Mouse (Mus musculus) layer of hippocampus, adult 2 months (tissue): ENCODE measurements around the gene Agfg2. TPM values are rescaled to one million over a fixed set of nuclear protein-coding genes. Genes with fewer than 3 reads are reported as not detected.
A peak's percentile ranks its signal among the peaks of the same experiment; 100 is the strongest.

Experiments used
- DNase-seq, 2 experiments: peaks; one replicate each; pipeline ENCODE4 v3.0.0; 2022; ENCODE audit warnings: low spot score in 2 of 2
- H3K27ac ChIP-seq: fragments of 200-600 bp; 2 replicates; pipeline ENCODE4 v1.8.1; 2022
- H3K4me3 ChIP-seq: fragments of 200-600 bp; 2 replicates; pipeline ENCODE4 v1.8.1; 2022; ENCODE audit warnings: mild to moderate bottlenecking
- CTCF ChIP-seq: fragments of 200-600 bp; conservative IDR thresholded peaks from 2 replicates; pipeline ENCODE4 v1.8.1; 2022; ENCODE audit warnings: antibody characterized with exemption, mild to moderate bottlenecking, moderate library complexity
- total RNA-seq, 2 experiments: library from RNA; stranded (reverse); gene quantifications; 2 replicates each; pipeline ENCODE4 v1.2.3; 2021

The Agfg2 gene
- total RNA-seq, 2 experiments from 2014 or later: 64.1 to 67.3 TPM

- DNase-seq: no peak
- no peak overlapping the region for H3K27ac ChIP-seq
- no peak for TF ChIP-seq CTCF
- no peak overlapping the region for H3K4me3 ChIP-seq
These were observed 15.3 kb upstream of the Agfg2 start for GRCm38 (mm10) chr5:137699850-137700249.

DNA sequence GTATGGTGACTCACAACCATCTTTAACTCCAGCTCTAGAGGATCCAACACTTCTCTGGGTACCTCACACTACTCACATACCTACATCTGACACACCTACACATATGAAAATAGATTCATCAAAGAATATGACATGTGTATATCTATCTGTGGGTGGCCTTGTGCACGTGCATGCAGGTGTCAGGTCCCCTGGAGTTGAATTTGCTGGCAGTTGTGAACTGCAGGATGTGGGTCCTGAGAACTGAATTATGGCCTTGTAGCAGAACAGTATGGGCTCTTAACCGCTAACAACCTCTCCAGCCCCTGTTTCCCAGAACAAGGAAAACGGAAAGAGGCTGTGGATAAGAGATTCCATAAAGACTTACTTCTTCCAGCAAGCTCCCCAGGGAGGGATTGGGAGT is 14.6 kb upstream of the Agfg2 start:
- TF ChIP-seq CTCF: no peak
- DNase-seq: no peak
- Histone ChIP-seq H3K27ac (no peak overlapping the region), H3K4me3 (no peak overlapping the region)

GRCm38 (mm10) chr5:137695930-137696329 is 11.4 kb upstream of the Agfg2 start:
- no peak for TF ChIP-seq CTCF
- no peak overlapping the region for H3K4me3 ChIP-seq
- H3K27ac ChIP-seq: no peak overlapping the region
- no peak for DNase-seq

- DNase-seq: no peak
- Histone ChIP-seq H3K4me3 (no peak overlapping the region), H3K27ac (no peak overlapping the region)
- no peak for TF ChIP-seq CTCF
These were observed 10.3 kb upstream of the Agfg2 start for GRCm38 (mm10) chr5:137694796-137695195.

DNA sequence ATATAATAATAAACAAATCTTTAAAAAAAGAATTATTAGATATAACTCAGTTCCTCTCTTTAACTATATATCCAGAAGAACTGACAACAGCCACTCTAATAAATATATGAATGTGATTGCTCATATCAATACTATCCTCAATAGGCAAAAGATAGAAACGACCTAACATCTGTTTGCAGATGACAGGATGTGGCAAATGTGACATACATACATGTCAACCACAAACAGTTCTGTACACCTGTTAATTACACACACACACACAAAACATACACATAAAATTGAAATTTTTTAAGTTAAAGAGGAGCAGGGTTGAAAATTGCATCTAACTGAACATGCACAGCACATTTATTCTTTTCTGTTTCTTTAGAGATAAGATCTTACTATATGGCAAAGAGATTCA is 7.4 kb upstream of the Agfg2 start:
- Histone ChIP-seq H3K27ac (no peak overlapping the region), H3K4me3 (no peak overlapping the region)
- DNase-seq: no peak
- TF ChIP-seq CTCF: no peak

DNA sequence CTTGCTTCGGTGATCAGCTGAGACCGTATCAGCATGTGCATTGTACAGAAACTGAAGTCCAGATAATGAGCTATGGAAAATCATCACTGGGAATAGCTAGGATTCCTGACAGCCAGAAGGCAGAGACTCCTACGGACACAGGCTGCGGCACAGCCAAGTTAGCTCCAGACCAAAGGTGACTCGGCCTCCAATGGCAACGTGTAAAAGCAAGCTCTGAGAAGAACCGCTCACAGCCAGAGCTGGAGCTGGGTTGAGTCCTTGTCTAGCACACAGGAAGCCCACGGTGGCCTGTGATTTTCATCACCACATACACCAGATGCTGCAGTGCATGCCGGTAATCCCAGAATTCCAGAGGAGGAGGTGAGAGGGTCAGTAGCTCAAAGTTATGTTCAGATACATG is 6.0 kb upstream of the Agfg2 start:
- DNase-seq: no peak
- no peak for TF ChIP-seq CTCF
- no peak overlapping the region for H3K27ac ChIP-seq
- H3K4me3 ChIP-seq: no peak overlapping the region

- DNase-seq: no peak
- no peak for TF ChIP-seq CTCF
- Histone ChIP-seq H3K4me3 (no peak overlapping the region), H3K27ac (no peak overlapping the region)
These were observed 5.4 kb upstream of the Agfg2 start for GRCm38 (mm10) chr5:137689974-137690373.

DNA sequence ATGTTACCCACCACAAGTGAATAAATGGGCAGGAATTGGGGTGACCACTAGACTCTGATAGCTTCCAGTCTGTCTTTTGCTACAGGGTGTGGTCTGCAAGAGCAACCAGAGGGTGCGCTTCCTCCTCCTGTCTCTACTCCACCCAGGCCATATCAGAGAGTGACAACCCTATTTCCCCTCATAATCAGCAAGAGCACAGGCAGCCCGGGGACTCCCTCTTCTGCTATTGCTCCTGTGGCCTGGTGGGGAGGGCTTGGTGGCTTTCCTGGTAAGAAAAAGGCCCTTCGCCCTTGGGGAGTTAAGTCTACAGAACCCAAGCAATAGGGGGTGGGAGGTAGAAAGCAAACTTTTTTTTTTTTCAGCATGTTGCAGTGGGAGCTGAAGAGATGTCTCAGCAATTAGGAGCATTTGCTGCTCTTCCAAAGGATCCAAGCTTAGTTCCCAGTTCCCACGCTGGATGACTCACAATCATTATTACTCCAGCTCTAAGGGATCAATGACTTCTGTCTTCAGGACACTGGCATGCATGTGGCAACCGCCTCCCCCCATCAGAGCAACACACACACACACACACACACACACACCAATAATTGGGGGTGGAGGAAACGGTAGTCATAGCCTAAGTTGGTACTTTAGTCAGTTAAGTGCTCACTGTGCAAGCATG is 1.7 kb upstream of the Agfg2 start:
- TF ChIP-seq CTCF: no peak
- Histone ChIP-seq H3K27ac (no peak overlapping the region), H3K4me3 (no peak overlapping the region)
- DNase-seq: no peak

DNA sequence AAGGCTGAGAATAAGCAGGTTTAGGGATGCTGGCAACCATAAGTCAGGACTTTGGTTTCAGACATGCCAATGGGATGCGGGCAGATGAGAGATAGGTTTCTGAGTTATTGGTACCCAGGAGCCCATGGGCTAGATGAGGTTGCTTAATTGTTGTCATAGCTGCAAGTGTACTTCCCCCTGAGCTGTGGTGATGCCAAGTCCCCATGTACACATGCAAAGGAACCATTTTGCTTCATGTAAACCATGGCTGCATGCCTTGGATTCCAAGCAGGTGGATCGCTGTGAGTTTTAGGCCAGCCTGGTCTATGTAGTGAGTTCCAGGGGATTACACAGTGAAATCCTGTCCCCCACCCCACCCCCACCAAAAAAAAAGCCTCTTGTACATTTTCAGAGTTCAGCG is 1.1 kb upstream of the Agfg2 start:
- DNase-seq: no peak
- no peak overlapping the region for H3K27ac ChIP-seq
- no peak overlapping the region for H3K4me3 ChIP-seq
- TF ChIP-seq CTCF: no peak

DNA sequence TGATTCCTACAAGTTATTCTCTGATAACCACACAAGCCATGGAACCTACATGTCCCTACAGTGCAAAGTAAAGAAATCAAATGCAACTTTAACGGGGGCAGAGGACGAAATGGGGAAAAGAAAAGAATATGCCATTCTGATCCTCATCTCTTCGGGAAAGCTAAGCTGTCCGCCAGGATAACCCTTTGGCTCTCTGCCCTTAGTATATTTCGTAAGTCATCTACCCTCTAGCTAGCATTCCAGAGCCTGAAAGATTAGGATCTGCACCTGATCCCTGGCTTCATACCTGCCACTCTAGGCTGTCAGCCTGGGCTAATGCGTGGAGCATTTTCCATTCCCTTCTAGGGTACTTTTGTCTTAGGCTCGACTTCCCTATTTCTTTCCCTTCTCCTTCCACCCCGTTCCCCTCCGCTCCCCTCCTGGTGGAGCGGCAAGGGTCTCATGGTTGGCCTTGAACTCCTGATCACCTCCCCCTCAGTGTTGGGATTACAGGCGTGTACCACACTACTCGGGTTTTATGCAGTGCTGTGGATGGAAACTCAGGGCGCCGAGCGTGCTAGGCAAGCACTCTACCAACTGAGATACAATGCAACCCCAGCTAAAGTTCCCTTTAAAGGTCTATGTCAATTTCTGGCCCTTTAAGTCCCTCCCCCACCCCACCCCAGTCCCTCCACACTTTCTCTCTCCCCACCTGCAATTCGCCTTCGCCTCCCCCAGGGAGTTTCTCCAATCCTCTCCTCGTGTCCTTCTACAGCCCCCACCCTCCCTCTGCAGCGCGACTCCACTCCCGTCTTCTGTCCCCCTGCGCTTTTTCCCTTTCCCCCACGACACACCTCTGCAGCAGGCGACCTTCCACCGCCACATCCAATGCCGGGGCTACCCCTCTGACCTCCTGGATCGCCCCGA is 885 bp downstream of the Agfg2 start:
- peak overlapping the region; percentile 93 for H3K27ac ChIP-seq
- no peak for DNase-seq
- TF ChIP-seq CTCF: no peak
- H3K4me3 ChIP-seq: peak overlapping the region; percentile 98

DNA sequence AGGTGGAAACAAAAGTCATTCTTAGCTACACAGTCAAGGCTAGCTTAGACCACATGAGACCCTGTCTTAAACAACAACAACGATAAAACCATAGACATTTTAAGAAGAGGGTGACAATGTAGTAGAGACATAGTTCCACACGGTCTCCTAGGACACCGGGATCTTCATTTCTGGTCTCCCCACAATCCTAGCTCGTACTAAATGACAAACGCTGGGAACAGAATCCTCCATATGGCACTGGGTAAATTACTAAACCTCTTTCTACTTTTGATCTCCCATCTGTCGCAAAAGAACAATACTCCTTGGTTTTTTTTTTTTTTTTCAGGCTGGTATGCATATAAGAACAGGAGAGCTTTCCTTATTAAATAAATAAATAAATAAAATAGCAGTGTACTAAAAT is 2.0 kb downstream of the Agfg2 start:
- Histone ChIP-seq H3K27ac (peak overlapping the region; percentile 93), H3K4me3 (peak overlapping the region; percentile 98)
- DNase-seq: no peak
- TF ChIP-seq CTCF: no peak

GRCm38 (mm10) chr5:137679726-137680125 is 4.8 kb downstream of the Agfg2 start:
- no peak for DNase-seq
- TF ChIP-seq CTCF: no peak
- Histone ChIP-seq H3K27ac (no peak overlapping the region), H3K4me3 (no peak overlapping the region)

DNA sequence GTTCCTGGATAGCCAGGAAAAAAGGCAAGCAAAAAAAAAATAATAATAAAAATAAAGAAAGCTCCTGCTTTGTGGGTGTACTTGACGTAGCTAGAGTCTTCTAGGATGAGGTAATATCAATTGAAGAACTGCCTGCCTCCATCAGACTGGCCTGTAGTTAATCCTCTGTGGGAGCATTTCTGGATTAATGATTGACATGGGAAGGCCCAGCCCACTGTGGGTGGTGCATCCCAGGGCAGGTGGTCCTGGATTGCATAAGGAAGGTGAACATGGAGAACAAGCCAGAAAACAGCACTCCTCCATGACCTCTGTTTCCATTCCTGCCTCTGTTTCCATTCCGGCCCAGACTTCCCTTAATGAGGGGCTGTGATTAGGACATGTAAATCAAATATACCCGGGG is 5.8 kb downstream of the Agfg2 start:
- no peak for TF ChIP-seq CTCF
- H3K4me3 ChIP-seq: no peak overlapping the region
- no peak for DNase-seq
- peak overlapping the region; percentile 57; the same call in 1 of the 2 replicates for H3K27ac ChIP-seq

DNA sequence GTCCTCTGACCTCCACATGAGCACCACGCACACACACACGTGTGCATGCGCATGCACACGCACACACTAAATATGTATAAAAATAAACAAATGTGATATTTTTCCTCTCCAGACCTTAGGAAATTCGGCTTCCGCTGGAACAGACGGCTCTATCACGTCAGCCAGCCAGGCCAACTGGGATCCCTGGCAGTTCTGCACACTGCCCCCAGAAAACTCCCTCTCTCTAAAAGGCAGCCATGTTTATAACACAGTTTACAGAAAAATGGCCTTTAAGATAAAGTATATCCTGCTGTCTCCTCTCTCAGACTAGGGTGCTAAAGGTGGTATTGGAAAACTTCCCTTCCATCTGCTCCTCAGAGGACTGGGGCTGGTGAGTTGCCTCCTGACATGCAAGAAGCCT is 6.7 kb downstream of the Agfg2 start:
- H3K4me3 ChIP-seq: no peak overlapping the region
- peak overlapping the region; percentile 57 for H3K27ac ChIP-seq
- no peak for TF ChIP-seq CTCF
- peak in 1 of 2 experiments; percentile 39 for DNase-seq
